Mouse (Mus musculus): ENCODE measurements around the gene Zmynd10.
"Not testable (repeated sequence)": the region's sequence is repeated elsewhere in the genome, so short reads cannot be mapped to it uniquely, and the experiment has no call there.

Zmynd10 gene

GRCm38 (mm10) chr9:107573774-107574173, 26.7 kb downstream of the Zmynd10 start:
- in situ Hi-C loops (cut with MboI, MseI): not testable (repeated sequence)

DNA sequence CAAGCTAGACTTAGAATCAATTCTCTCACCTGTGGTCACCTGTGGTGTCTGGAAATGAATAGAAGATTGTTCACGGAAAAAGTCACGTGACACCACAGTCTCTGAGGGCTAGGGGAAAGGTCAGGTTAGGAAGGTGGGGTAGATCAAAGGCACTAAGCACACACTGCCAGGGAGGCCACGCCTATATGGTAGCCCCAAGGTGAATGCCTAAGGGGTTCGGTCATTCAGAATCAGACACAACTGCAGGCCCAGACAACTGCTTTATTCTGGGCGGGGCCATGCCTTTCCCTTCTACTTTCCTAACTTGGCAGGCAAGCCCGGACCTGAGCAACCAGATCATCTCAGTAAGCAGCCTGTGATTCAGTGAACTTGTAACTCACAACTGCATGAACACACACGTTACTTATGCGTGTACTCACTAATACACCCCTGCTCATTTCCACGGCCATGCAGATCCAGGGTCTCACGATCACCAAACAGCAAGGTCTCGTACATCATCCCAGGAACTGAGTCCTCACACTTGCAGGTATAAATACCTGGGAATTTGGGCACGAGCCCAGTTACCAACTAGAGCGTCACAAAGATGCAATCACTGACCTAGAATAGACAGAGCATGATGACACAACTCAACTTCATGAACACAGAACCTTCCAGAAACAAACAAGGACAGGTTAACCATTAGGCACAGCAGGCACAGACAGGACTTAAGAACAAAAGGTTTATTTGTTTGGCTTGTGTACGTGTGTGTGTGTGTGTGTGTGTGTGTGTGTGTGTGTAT, 28.7 kb downstream of the Zmynd10 start:
- in situ Hi-C loops (cut with MboI, MseI): no loop called here

GRCm38 (mm10) chr9:107576357-107577107, 29.4 kb downstream of the Zmynd10 start, which contains the start of gene Hyal1:
Gene Hyal1, plus strand, starts transcription at chr9:107576927.
- in situ Hi-C loops (cut with MboI, MseI): no loop called here

DNA sequence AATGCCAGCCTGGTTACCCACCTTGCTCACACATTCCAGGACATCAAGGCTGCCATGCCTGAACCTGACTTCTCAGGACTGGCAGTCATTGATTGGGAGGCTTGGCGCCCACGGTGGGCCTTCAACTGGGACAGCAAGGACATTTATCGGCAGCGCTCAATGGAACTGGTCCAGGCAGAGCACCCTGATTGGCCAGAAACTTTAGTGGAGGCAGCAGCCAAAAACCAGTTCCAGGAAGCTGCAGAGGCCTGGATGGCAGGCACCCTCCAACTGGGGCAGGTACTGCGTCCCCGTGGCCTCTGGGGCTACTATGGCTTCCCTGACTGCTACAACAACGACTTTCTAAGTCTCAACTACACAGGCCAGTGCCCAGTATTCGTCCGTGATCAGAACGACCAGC, 30.8 kb downstream of the Zmynd10 start:
- in situ Hi-C loops (cut with MboI, MseI): no loop called here

DNA sequence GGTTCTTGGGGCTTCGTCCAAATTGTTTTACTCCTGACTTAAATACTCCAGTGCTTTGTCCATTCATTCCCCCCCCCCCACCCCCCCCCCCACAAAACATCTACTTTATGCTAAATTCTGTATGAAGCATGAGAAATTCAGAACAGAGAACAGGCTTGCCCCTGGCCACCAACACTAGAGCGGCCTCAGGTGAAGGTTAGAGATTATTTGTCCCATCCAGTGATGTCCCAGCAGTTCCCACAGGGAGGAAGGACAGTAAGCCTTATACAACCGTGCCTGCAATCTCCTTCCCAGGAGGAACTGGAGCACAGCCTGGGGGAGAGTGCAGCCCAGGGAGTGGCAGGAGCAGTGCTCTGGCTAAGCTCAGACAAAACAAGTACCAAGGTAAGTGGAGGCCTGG, 31.5 kb downstream of the Zmynd10 start, which contains the start of gene Naa80:
TSS of gene Naa80 (plus strand) at position 301 of the 400 bp plus-strand sequence.
- in situ Hi-C loops (cut with MboI, MseI): no loop called here

DNA sequence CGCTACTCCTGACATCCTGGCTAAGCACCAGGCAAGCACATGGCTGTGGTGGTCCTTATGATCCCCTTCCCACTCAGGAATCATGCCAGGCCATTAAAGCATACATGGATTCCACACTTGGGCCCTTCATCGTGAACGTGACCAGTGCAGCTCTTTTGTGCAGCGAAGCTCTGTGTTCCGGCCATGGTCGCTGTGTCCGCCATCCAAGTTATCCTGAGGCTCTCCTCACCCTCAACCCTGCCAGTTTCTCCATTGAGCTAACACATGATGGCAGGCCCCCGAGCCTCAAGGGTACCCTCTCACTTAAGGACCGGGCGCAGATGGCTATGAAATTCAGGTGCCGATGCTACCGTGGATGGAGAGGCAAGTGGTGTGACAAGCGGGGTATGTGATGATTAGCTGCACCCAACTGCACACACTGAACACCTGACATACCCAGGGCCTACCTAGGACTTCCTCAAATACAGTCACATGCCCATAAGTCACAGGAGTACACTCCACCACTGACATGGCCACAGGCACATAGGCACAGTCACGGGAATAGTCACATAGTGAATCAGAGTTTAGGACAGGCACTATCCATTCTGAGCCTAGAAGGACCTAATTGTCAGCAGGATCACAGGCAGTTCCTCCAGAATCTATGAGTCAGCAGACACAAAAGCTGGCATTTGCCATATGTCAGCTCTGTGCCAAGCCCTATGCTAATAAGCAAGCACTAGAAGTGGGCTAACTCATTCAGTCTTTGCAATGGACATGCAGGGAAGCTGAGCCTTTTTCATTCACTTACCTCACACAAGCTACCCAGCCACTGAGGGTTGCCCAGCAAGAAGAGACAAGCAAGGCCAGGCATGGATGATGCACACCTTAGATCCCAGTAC, 32.2 kb downstream of the Zmynd10 start:
- in situ Hi-C loops (cut with MboI, MseI): no loop called here

DNA sequence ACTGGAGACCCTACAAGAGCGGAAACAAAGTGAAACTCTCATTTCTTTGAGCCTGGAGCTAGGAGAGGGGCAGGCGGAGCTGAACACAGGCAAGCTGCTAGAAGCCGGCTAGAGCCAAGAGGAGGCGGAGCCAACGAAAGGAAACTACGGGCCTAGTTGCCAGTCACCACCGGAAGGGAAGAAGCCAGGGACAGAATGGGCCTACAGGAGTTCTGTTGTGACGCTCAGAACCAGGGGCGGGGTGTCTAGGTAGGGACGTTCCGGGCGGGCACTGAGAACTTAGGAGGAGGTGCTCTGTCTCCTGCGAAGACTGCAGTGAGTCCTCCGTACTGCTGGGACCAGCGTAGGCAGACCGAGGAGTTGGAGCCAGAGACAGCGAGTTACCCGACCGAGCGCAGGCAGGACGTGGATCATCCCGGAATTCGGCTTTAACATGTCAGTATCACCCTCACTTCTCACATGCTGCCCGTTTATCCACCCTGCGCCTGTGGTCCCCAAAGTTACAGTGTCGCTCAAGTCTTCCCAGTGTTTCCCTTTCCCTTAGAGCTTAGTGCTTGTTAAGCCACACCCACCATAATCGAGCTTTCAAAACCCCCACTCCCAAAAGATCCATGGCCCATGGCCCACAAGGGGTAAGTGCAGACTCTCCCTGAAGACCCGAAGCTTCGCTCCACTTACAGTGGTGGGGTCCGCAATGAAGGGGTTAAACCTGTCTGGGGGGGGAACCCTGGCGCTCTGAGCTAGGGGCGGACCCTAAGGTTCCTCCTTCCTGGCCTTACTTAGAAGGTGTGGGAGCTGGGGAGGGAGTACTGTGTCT, 33.6 kb downstream of the Zmynd10 start, which contains the start of gene Hyal3:
TSS of gene Hyal3 (plus strand) at position 318 of the 817 bp plus-strand sequence.
- in situ Hi-C loops (cut with MboI, MseI): no loop called here

GRCm38 (mm10) chr9:107581584-107581983, 34.5 kb downstream of the Zmynd10 start:
- in situ Hi-C loops (cut with MboI, MseI): no loop called here

DNA sequence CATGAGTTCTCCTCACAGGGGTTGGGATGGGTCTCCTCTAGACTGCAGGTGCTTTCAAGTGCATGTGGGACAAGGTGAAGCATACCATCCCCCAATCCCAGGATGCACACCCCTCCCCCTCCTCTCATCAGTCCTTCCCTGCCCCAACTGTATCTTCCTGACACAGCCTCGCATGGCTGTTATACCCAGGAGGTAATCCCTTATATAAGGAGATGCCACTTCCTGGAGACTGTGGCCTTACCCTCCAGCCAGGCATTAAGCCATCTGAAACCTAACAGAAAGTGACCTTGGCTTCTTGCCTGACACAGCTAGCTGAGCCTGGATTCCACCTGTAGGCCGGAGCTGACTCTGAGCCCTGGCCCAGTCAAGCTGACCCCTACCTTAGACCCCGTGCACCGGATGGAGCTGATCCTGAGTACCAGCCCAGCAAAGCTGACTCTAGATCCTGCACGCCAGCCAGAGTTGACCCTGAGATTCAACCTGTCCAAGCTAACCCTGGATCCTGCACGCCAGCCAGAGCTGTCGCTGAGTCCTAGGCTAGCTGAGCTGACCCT, 35.5 kb downstream of the Zmynd10 start:
- in situ Hi-C loops (cut with MboI, MseI): no loop called here

GRCm38 (mm10) chr9:107583174-107583573, 36.1 kb downstream of the Zmynd10 start:
- in situ Hi-C loops (cut with MboI, MseI): no loop called here

DNA sequence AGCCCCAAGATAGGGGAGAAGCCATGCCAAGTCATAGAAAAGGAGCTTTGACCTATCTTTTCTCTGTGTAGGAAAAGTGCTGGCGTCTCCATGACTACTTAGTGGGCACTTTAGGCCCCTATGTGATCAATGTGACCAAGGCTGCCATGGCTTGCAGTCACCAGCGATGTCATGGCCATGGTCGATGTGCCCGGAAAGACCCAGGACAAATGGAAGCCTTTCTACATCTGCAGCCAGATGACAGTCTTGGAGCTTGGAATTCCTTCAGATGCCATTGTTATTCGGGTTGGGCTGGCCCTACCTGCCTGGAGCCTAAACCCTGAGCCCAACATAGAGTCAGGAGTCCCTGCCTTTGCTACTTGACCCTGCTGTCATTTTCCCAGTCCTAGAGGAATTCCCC, 39.4 kb downstream of the Zmynd10 start:
- in situ Hi-C loops (cut with MboI, MseI): no loop called here

GRCm38 (mm10) chr9:107586974-107587832, 40.1 kb downstream of the Zmynd10 start, which contains the start of gene Ifrd2:
Gene Ifrd2, plus strand, starts transcription at chr9:107587642.
- in situ Hi-C loops (cut with MboI, MseI): no loop called here

DNA sequence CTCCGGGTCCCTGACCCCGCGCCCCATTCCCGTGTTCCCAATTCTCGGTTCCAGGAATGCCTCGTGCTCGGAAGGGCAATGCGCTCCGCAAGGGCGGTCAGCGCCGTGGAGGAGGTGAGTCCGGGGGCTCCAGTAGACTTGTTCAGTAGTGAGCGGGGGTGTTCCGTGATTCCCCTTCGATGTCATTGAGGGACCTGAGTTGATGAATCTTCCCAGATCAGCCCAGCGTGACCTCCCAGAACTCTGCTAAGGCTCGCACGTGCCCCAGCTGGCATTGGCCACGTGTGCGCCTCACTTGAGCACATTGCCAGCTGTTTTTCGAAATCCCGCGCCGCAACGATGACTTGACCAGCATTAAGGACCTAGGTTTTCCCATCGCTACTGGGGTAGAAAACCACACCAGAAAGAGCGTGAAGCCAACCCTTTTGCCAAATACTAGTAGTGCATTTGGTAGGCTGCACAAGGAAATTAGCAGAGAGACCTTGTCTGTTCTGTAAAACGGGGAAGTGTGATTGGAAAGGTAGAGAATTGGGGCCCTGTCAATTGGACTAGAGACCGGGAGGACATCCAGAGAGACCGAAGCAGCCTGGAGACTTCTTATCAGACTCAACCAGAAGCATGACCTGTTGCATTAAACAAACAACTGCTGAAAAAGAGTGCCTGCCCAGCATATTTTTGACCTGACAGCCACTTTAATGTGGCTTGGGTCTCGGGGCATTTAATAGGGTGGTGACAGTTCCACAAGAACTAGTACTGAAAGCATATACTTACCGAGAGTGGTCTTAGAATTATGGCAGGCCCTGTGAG, 40.9 kb downstream of the Zmynd10 start:
- in situ Hi-C loops (cut with MboI, MseI): no loop called here

- in situ Hi-C loops (cut with MboI, MseI): no loop called here
Measured at GRCm38 (mm10) chr9:107590058-107590772, 43.1 kb downstream of the Zmynd10 start.

GRCm38 (mm10) chr9:107590773-107591060, 43.6 kb downstream of the Zmynd10 start:
- in situ Hi-C loops (cut with MboI, MseI): no loop called here

GRCm38 (mm10) chr9:107593101-107593976, 46.2 kb downstream of the Zmynd10 start:
- in situ Hi-C loops (cut with MboI, MseI): no loop called here
